Mouse (Mus musculus) liver, postnatal 0 days (tissue): ENCODE measurements around the gene Slc27a4.

Source experiments
- CTCF ChIP-seq: sonication (generic); IDR thresholded peaks from 2 replicates; pipeline ENCODE4 v1.5.1; 2016; ENCODE audit warnings: antibody characterized with exemption, low read depth
- EP300 ChIP-seq: IDR thresholded peaks from 2 replicates; pipeline ENCODE4 v1.6.1; 2016; ENCODE audit warnings: antibody characterized with exemption, low read depth, mild to moderate bottlenecking

GRCm38 (mm10) chr2:29802075-29802826, at the start of gene Slc27a4:
- TF ChIP-seq EP300 (no peak), CTCF (peak; percentile 16; the same call in 1 of the 2 replicates)
